Mouse (Mus musculus): Measurements from ENCODE around the gene Magea3. TPM values are rescaled to one million over a fixed set of nuclear protein-coding genes. Genes with fewer than 3 reads are reported as not detected.
"Not testable (repeated sequence)": the region's sequence is repeated elsewhere in the genome, so short reads cannot be mapped to it uniquely, and the experiment has no call there.

Magea3 gene
- total RNA-seq (2014; rRNA removed): not detected in 2 replicates
- not detected in 2 replicates for polyA plus RNA-seq (2015; fragmentation: Nextera tagmentation; extraction: Ambion mirVana)

DNA sequence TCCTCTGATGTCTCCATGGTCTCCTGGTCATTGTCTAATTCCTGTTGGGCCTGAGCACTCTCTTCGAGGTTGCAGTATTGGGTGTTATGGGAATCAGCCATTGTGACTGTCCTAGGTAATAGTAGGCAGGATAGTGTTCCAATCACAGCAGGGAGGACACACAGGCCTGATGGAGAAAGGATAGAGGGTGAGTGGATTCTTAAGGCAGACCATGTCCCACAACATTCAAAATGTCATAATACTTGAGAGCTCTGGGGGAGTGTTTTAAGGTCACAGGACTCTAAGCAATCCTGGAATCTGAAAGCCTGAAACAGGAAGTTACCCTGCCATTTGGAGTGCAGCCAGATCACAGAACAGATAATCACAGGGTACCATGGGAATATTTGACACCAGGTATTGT, at the start of gene Magea3:
TSS of gene Magea3 (minus strand) at position 101 of the 400 bp plus-strand sequence.
- DNase-seq (ENCODE audit: low spot score); H3K27ac ChIP-seq; H3K4me3 ChIP-seq (ENCODE audit: low read length); H3K4me1 ChIP-seq (ENCODE audit: insufficient read depth, low read length); H3K9ac ChIP-seq (replicated peaks; ENCODE audit: low read length); H3K9me3 ChIP-seq (ENCODE audit: low read length); H3K27me3 ChIP-seq (ENCODE audit: insufficient read depth, low read length); H3K4me2 ChIP-seq (ENCODE audit: low read depth, low read length); H3K36me3 ChIP-seq (ENCODE audit: insufficient read depth, low read length); ATAC-seq: not testable (repeated sequence)
- WGBS: 53% methylated on average over 1 of the region's 1 CpGs

DNA sequence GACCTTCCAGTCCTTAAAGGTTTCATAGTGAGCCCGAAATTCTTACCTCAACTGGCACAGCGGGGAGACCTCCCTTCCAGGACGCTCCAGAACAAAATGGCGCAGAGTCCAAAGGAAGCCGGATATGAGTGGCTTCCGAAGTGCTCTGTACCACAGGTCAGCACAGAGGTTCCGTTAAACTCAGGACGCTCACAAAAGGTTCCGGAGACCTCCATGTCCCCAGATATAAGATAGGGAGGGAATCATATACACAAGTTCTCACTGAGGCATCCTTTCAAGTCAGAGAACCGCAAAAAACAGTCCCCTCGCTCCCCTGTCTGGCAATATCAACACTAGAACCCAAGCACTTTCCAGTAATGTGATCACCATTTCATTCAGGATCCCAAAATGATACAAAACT, 46.4 kb upstream of the Magea3 start, which contains the start of gene Magea8:
TSS of gene Magea8 (minus strand) at position 101 of the 400 bp plus-strand sequence.
- not testable (repeated sequence) for DNase-seq (ENCODE audit: low spot score); H3K27me3 ChIP-seq (ENCODE audit: insufficient read depth, low read length); H3K36me3 ChIP-seq (ENCODE audit: insufficient read depth, low read length); H3K27ac ChIP-seq; H3K4me3 ChIP-seq (ENCODE audit: low read length); H3K9ac ChIP-seq (replicated peaks; ENCODE audit: low read length); ATAC-seq; H3K4me1 ChIP-seq (ENCODE audit: insufficient read depth, low read length); H3K4me2 ChIP-seq (ENCODE audit: low read depth, low read length); H3K9me3 ChIP-seq (ENCODE audit: low read length)
- WGBS: 93% methylated on average over 10 of the region's 11 CpGs

GRCm38 (mm10) chrX:154935887-154936286, 13.4 kb downstream of the Magea3 start, which contains the start of gene Magea6:
Gene Magea6, minus strand, starts transcription at chrX:154935987.
- not testable (repeated sequence) for H3K9me3 ChIP-seq (ENCODE audit: low read length); H3K27ac ChIP-seq; H3K4me1 ChIP-seq (ENCODE audit: insufficient read depth, low read length); H3K4me3 ChIP-seq (ENCODE audit: low read length); H3K36me3 ChIP-seq (ENCODE audit: insufficient read depth, low read length); H3K27me3 ChIP-seq (ENCODE audit: insufficient read depth, low read length); H3K4me2 ChIP-seq (ENCODE audit: low read depth, low read length); DNase-seq (ENCODE audit: low spot score); H3K9ac ChIP-seq (replicated peaks; ENCODE audit: low read length); ATAC-seq
- 65% methylated on average over 1 of the region's 1 CpGs for WGBS

Other genes starting within 250 kb of the Magea3 start
- gene Cldn34b1, start 59.2 kb downstream of the Magea3 start, total RNA-seq (2014; rRNA removed): not detected in 2 replicates
- gene Cldn34b1, start 59.2 kb downstream of the Magea3 start, polyA plus RNA-seq (2015; fragmentation: Nextera tagmentation; extraction: Ambion mirVana): not detected in 2 replicates
- not detected in 2 replicates for gene Magea6, start 13.5 kb downstream of the Magea3 start, total RNA-seq (2014; rRNA removed)
- not detected in 2 replicates for gene Magea6, start 13.5 kb downstream of the Magea3 start, polyA plus RNA-seq (2015; fragmentation: Nextera tagmentation; extraction: Ambion mirVana)
- gene Magea8, start 46.3 kb upstream of the Magea3 start, total RNA-seq (2014; rRNA removed): not detected in 2 replicates
- not detected in 2 replicates for gene Magea8, start 46.3 kb upstream of the Magea3 start, polyA plus RNA-seq (2015; fragmentation: Nextera tagmentation; extraction: Ambion mirVana)
- gene Magea5, start 113.6 kb upstream of the Magea3 start, total RNA-seq (2014; rRNA removed): not detected in 2 replicates
- gene Magea5, start 113.6 kb upstream of the Magea3 start, polyA plus RNA-seq (2015; fragmentation: Nextera tagmentation; extraction: Ambion mirVana): not detected in 2 replicates
- not detected in 2 replicates for gene Magea1, start 140.3 kb upstream of the Magea3 start, total RNA-seq (2014; rRNA removed)
- not detected in 2 replicates for gene Magea1, start 140.3 kb upstream of the Magea3 start, polyA plus RNA-seq (2015; fragmentation: Nextera tagmentation; extraction: Ambion mirVana)
- not detected in 2 replicates for gene Magea2, start 144.2 kb upstream of the Magea3 start, total RNA-seq (2014; rRNA removed)
- gene Magea2, start 144.2 kb upstream of the Magea3 start, polyA plus RNA-seq (2015; fragmentation: Nextera tagmentation; extraction: Ambion mirVana): not detected in 2 replicates
- gene Cldn34b2, start 178.9 kb upstream of the Magea3 start, total RNA-seq (2014; rRNA removed): not detected in 2 replicates
- not detected in 2 replicates for gene Cldn34b2, start 178.9 kb upstream of the Magea3 start, polyA plus RNA-seq (2015; fragmentation: Nextera tagmentation; extraction: Ambion mirVana)